Mouse (Mus musculus): ENCODE results near the gene Alox12.

DNA sequence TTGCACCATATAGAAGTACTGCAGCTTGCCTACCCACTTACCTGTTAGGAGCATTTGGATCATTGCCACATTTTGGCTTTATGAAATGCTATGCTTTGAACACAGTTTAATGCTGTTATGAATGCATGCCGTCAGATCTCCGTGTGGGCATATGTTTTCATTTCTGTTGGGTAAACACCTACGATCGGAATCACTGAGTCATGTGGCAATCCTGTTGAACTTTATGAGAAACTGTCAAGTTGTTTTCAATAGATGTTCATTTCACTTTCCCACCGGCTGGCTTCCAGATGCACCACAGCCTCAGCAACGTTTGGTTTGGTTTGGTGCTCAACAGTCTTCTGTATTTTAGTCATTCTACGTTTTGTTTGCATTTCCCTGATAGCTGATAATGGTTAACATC lies 16.5 kb upstream of the Alox12 start:
- TF ChIP-seq CTCF (IDR thresholded peaks at IDR 0.05; ENCODE audit: borderline replicate concordance, control insufficient read depth, extremely low read depth, insufficient read depth, low read length, poor library complexity) (no peak), POLR2A (IDR thresholded peaks at IDR 0.05; ENCODE audit: control insufficient read depth, extremely low read depth, insufficient read depth, low read length, poor library complexity) (no peak)

All from thymus, adult 2 months (tissue).